Mouse (Mus musculus) 3134 (cell line): ENCODE measurements at regions not wholly inside any gene's neighbourhood (a gene's known extent, or its start where the extent isn't known, plus 50 kb on each side); places are given as distances from the start of the nearest gene placed in this dataset.
"Not testable (repeated sequence)": the region's sequence is repeated elsewhere in the genome, so short reads cannot be mapped to it uniquely, and the experiment has no call there.

Experiments
- DNase-seq: peaks from one replicate; pipeline ENCODE4 v3.0.0-alpha.2; 2011; ENCODE audit warnings: low spot score; ENCODE audit not compliant: insufficient read length; ENCODE audit errors: extremely low read depth

- no peak for DNase-seq
These were observed 59.1 kb downstream of the Klf6 start for GRCm38 (mm10) chr13:5920422-5920821.

GRCm38 (mm10) chr13:5931433-5931832 lies 70.2 kb downstream of the Klf6 start:
- no peak for DNase-seq

GRCm38 (mm10) chr13:5937436-5937835 lies 76.2 kb downstream of the Klf6 start:
- no peak for DNase-seq

GRCm38 (mm10) chr13:5937970-5938369 lies 76.7 kb downstream of the Klf6 start:
- no peak for DNase-seq

GRCm38 (mm10) chr13:5939368-5939767 lies 78.1 kb downstream of the Klf6 start:
- DNase-seq, result no peak

- DNase-seq, result no peak
These were observed 91.6 kb downstream of the Klf6 start for GRCm38 (mm10) chr13:5952863-5953262.

GRCm38 (mm10) chr13:5955121-5955520 lies 93.8 kb downstream of the Klf6 start:
- not testable (repeated sequence) for DNase-seq

- no peak for DNase-seq
These were observed 94.9 kb downstream of the Klf6 start for GRCm38 (mm10) chr13:5956145-5956544.

- no peak for DNase-seq
These were observed 101.7 kb downstream of the Klf6 start for GRCm38 (mm10) chr13:5962947-5963346.

GRCm38 (mm10) chr13:5964626-5965025 lies 103.3 kb downstream of the Klf6 start:
- no peak for DNase-seq

GRCm38 (mm10) chr13:5978615-5979014 lies 117.3 kb downstream of the Klf6 start:
- DNase-seq, result no peak

- no peak for DNase-seq
These were observed 126.2 kb downstream of the Klf6 start for GRCm38 (mm10) chr13:5987491-5987890.

GRCm38 (mm10) chr13:5988407-5988806 lies 127.1 kb downstream of the Klf6 start:
- DNase-seq, result no peak

- DNase-seq, result no peak
These were observed 139.4 kb downstream of the Klf6 start for GRCm38 (mm10) chr13:6000559-6001217.

- DNase-seq, result no peak
These were observed 139.9 kb downstream of the Klf6 start for GRCm38 (mm10) chr13:6001218-6001564.

GRCm38 (mm10) chr13:6005901-6006300 lies 144.6 kb downstream of the Klf6 start:
- no peak for DNase-seq

- DNase-seq, result peak; percentile 41
These were observed 148.4 kb downstream of the Klf6 start for GRCm38 (mm10) chr13:6009671-6010070.

- peak; percentile 19 for DNase-seq
These were observed 165.9 kb downstream of the Klf6 start for GRCm38 (mm10) chr13:6027207-6027606.

GRCm38 (mm10) chr13:6028878-6029277 lies 167.6 kb downstream of the Klf6 start:
- DNase-seq, result no peak

GRCm38 (mm10) chr13:6029461-6029860 lies 168.2 kb downstream of the Klf6 start:
- peak; percentile 3 for DNase-seq

- DNase-seq, result peak; percentile 54
These were observed 168.8 kb downstream of the Klf6 start for GRCm38 (mm10) chr13:6030128-6030527.

- no peak for DNase-seq
These were observed 178.8 kb downstream of the Klf6 start for GRCm38 (mm10) chr13:6040132-6040531.

GRCm38 (mm10) chr13:6040663-6041062 lies 179.4 kb downstream of the Klf6 start:
- no peak for DNase-seq
